Mouse (Mus musculus) gastrocnemius, postnatal 10 days (tissue): ENCODE measurements around the gene Lrpprc. TPM values are rescaled to one million over a fixed set of nuclear protein-coding genes. Genes with fewer than 3 reads are reported as not detected.

Experiments
- DNase-seq: peaks from one replicate; pipeline ENCODE4 v3.0.0; 2021; ENCODE audit warnings: mixed read lengths
- total RNA-seq, 2 experiments: library from RNA; stranded (reverse); gene quantifications; 2 replicates each; pipeline ENCODE4 v1.2.3; 2021

Lrpprc gene
- total RNA-seq, 2 experiments from 2014 or later = 56.0 to 62.7 TPM

GRCm38 (mm10) chr17:84758971-84759370 is 31.6 kb downstream of the Lrpprc start:
- DNase-seq = no peak

GRCm38 (mm10) chr17:84758374-84758773 is 32.2 kb downstream of the Lrpprc start:
- DNase-seq = no peak

GRCm38 (mm10) chr17:84756090-84756489 is 34.5 kb downstream of the Lrpprc start:
- DNase-seq = no peak

- DNase-seq = no peak
These were observed 37.1 kb downstream of the Lrpprc start for GRCm38 (mm10) chr17:84753489-84753888.

GRCm38 (mm10) chr17:84752286-84752685 is 38.3 kb downstream of the Lrpprc start:
- no peak for DNase-seq

- DNase-seq = no peak
These were observed 38.9 kb downstream of the Lrpprc start for GRCm38 (mm10) chr17:84751630-84752191.

- DNase-seq = no peak
These were observed 40.5 kb downstream of the Lrpprc start for GRCm38 (mm10) chr17:84750130-84750529.

GRCm38 (mm10) chr17:84749297-84749696 is 41.3 kb downstream of the Lrpprc start:
- no peak for DNase-seq

- no peak for DNase-seq
These were observed 42.4 kb downstream of the Lrpprc start for GRCm38 (mm10) chr17:84748152-84748682.

- no peak for DNase-seq
These were observed 43.4 kb downstream of the Lrpprc start for GRCm38 (mm10) chr17:84747212-84747611.

- no peak for DNase-seq
These were observed 45.6 kb downstream of the Lrpprc start for GRCm38 (mm10) chr17:84745001-84745400.

- DNase-seq = no peak
These were observed 46.3 kb downstream of the Lrpprc start for GRCm38 (mm10) chr17:84744256-84744655.

- DNase-seq = no peak
These were observed 52.4 kb downstream of the Lrpprc start for GRCm38 (mm10) chr17:84738073-84738797.

- DNase-seq = no peak
These were observed 53.9 kb downstream of the Lrpprc start for GRCm38 (mm10) chr17:84736719-84737118.

GRCm38 (mm10) chr17:84732612-84733011 is 58.0 kb downstream of the Lrpprc start:
- DNase-seq = no peak

GRCm38 (mm10) chr17:84731361-84731760 is 59.2 kb downstream of the Lrpprc start:
- no peak for DNase-seq

- no peak for DNase-seq
These were observed 61.4 kb downstream of the Lrpprc start for GRCm38 (mm10) chr17:84729140-84729539.

GRCm38 (mm10) chr17:84728201-84728911 is 62.2 kb downstream of the Lrpprc start:
- DNase-seq = no peak

GRCm38 (mm10) chr17:84725163-84725562 is 65.4 kb downstream of the Lrpprc start:
- DNase-seq = no peak

GRCm38 (mm10) chr17:84724028-84724427 is 66.6 kb downstream of the Lrpprc start:
- DNase-seq = no peak

GRCm38 (mm10) chr17:84719105-84719504 is 71.5 kb downstream of the Lrpprc start:
- no peak for DNase-seq

- DNase-seq = no peak
These were observed 73.2 kb downstream of the Lrpprc start for GRCm38 (mm10) chr17:84717416-84717815.

- no peak for DNase-seq
These were observed 74.2 kb downstream of the Lrpprc start for GRCm38 (mm10) chr17:84716252-84716872.
